Mouse (Mus musculus) megakaryocyte, embryonic 14.5 days (primary cell): ENCODE measurements around the gene Ccr3. TPM values are rescaled to one million over a fixed set of nuclear protein-coding genes. Genes with fewer than 3 reads are reported as not detected.
A peak's percentile ranks its signal among the peaks of the same experiment; 100 is the strongest.
"Not testable (repeated sequence)": the region's sequence is repeated elsewhere in the genome, so short reads cannot be mapped to it uniquely, and the experiment has no call there.

Source experiments
- H3K27me3 ChIP-seq: replicated peaks from 2 replicates; pipeline ENCODE3; 2012; ENCODE audit warnings: inconsistent platforms
- H3K36me3 ChIP-seq: replicated peaks from 2 replicates; pipeline ENCODE3; 2012; ENCODE audit warnings: low read length, inconsistent platforms, mixed read lengths
- H3K4me1 ChIP-seq: 2 replicates; pipeline ENCODE4 v1.6.1; 2012; ENCODE audit warnings: inconsistent platforms
- H3K4me3 ChIP-seq: replicated peaks from 2 replicates; pipeline ENCODE3; 2012; ENCODE audit warnings: moderate library complexity, mild to moderate bottlenecking, inconsistent platforms
- H3K9me3 ChIP-seq: 2 replicates; pipeline ENCODE4 v1.6.1; 2012; ENCODE audit warnings: inconsistent platforms
- FLI1 ChIP-seq: IDR thresholded peaks from 2 replicates; pipeline ENCODE4 v1.6.1; 2012; ENCODE audit warnings: low read length, inconsistent platforms, mixed read lengths
- GATA1 ChIP-seq: IDR thresholded peaks from 3 replicates; pipeline ENCODE4 v1.6.1; 2012; ENCODE audit warnings: mixed read lengths, low read length, inconsistent platforms, borderline replicate concordance
- polyA plus RNA-seq: library from polyadenylated mRNA; stranded (reverse); fragments of >175 nt; gene quantifications from 2 replicates; pipeline ENCODE4 v1.2.3, GENCODE M21; 2012; ENCODE audit warnings: low replicate concordance; ENCODE audit not compliant: insufficient read depth

Gene Ccr3
- polyA plus RNA-seq, 1 experiment = not detected

DNA sequence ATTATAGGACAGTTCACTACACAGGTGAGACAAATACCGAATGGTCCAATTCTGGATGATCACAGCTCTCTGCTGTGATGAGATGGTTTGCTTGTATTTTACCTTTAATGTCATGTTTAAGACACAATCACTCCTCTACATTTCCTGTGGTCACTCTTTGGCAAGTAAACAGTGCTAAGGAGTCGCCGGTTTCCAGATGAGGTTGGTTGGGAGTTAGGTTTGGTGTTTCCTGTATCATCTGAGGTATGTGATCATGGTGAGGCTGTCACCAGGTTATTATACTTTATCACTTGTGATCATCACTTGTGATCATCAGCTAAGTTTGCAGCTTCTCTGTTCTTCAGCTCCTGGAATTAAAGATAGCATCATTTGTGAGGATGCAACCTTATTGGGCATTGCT lies 19.2 kb downstream of the Ccr3 start:
- no peak overlapping the region for H3K4me3 ChIP-seq
- H3K36me3 ChIP-seq = no peaks in the 10 kb centered on the region
- no peaks in the 10 kb centered on the region for H3K27me3 ChIP-seq
- TF ChIP-seq FLI1 (no peak), GATA1 (no peak)
- H3K4me1 ChIP-seq = peaks cover 30% of the 10 kb centered on the region
- no peaks in the 10 kb centered on the region for H3K9me3 ChIP-seq

DNA sequence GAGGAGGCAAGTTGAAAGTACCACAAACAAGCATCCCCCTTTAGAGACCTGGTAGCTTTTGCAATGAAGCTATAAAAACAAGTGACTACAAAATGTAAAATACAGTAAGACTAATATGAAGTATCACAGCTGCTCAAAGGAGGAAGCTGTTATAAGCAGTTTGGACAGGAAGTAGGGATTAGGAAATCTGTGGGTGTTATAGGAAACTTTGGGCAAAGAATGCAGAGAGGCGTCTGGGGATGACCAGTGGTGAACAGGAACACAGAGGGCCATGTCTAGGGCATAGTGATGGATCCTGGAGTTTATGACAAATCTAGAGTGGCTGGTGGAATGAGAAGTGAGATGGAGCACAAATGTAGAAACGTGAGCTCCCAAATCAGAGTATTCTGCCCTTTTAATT lies 31.8 kb downstream of the Ccr3 start:
- TF ChIP-seq GATA1 (no peak), FLI1 (no peak)
- Histone ChIP-seq H3K4me1 (peaks cover 29% of the 10 kb centered on the region; the same call in 1 of the 2 replicates), H3K27me3 (no peaks in the 10 kb centered on the region), H3K9me3 (no peaks in the 10 kb centered on the region), H3K36me3 (no peaks in the 10 kb centered on the region), H3K4me3 (no peak overlapping the region)

DNA sequence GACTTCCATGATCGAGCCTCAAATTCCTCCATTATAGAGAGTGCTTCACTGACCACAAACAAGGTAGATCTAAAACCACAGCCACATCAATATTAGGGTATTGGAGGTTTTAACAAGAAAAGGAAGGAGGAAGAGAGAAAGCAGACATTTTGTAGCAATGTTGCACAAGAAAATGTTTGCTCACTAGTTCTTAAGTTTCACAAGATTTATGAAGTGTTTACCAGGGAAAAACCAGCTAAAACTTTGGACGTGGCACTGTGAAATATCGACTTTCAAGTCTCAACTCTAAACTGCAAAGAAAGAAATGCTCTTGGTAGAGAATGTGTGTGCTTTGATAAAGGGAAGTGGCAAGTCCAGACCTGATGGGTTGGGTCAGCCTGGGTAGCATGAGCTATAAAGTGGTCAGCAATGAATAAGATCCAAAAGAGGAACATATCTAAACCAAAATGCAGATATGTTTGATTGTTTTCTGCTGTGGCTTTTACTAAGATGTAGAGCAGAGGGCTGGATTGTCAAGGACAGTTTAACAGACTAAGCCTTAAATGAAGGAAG lies 34.5 kb downstream of the Ccr3 start:
- no peak for TF ChIP-seq GATA1
- no peak for TF ChIP-seq FLI1
- Histone ChIP-seq H3K4me1 (peaks cover 39% of the 10 kb centered on the region), H3K9me3 (no peaks in the 10 kb centered on the region), H3K36me3 (no peaks in the 10 kb centered on the region), H3K27me3 (no peaks in the 10 kb centered on the region), H3K4me3 (no peak overlapping the region)

- Histone ChIP-seq H3K4me3 (no peak overlapping the region), H3K27me3 (no peaks in the 10 kb centered on the region), H3K9me3 (no peaks in the 10 kb centered on the region), H3K36me3 (no peaks in the 10 kb centered on the region), H3K4me1 (peaks cover 36% of the 10 kb centered on the region)
- TF ChIP-seq FLI1 (no peak), GATA1 (no peak)
Measured at GRCm38 (mm10) chr9:124059660-124060352, 38.0 kb downstream of the Ccr3 start.

GRCm38 (mm10) chr9:124061474-124062432 lies 40.0 kb downstream of the Ccr3 start:
- not testable (repeated sequence) for H3K36me3 ChIP-seq, H3K4me3 ChIP-seq

DNA sequence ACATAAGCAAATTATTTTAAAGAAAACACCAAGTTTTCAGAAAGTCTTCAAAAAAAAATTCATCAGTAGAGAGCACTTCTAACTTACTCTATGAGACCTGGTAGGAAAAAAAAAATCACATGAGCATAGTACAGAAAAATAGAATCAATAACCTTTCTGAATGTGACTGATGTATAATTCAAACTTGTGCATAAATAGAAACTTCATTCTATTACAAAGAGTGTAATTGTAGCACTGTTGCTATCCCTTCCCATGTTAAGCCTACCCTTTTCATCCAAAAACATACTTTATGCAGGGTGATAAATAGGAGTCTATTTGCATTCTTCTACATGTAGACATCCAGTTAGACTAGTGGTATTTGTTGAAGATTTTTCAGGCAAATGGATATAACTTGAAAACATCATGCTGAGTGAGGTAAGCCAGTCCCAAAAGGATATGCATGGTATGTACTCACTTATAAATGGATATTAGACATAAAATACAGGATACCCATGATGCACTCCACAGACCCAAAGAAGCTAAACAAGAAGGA lies 44.9 kb downstream of the Ccr3 start:
- no peaks in the 10 kb centered on the region for H3K9me3 ChIP-seq
- peaks cover 49% of the 10 kb centered on the region for H3K4me1 ChIP-seq
- H3K4me3 ChIP-seq = no peak overlapping the region
- no peaks in the 10 kb centered on the region for H3K27me3 ChIP-seq
- H3K36me3 ChIP-seq = no peaks in the 10 kb centered on the region
- TF ChIP-seq GATA1 = no peak
- TF ChIP-seq FLI1 = no peak

More at GRCm38 (mm10) chr9:124061474-124062432, 40.0 kb downstream of the Ccr3 start:
- not testable (repeated sequence) for H3K27me3 ChIP-seq, H3K9me3 ChIP-seq
- peaks cover 30% of the 10 kb centered on the region for H3K4me1 ChIP-seq

DNA sequence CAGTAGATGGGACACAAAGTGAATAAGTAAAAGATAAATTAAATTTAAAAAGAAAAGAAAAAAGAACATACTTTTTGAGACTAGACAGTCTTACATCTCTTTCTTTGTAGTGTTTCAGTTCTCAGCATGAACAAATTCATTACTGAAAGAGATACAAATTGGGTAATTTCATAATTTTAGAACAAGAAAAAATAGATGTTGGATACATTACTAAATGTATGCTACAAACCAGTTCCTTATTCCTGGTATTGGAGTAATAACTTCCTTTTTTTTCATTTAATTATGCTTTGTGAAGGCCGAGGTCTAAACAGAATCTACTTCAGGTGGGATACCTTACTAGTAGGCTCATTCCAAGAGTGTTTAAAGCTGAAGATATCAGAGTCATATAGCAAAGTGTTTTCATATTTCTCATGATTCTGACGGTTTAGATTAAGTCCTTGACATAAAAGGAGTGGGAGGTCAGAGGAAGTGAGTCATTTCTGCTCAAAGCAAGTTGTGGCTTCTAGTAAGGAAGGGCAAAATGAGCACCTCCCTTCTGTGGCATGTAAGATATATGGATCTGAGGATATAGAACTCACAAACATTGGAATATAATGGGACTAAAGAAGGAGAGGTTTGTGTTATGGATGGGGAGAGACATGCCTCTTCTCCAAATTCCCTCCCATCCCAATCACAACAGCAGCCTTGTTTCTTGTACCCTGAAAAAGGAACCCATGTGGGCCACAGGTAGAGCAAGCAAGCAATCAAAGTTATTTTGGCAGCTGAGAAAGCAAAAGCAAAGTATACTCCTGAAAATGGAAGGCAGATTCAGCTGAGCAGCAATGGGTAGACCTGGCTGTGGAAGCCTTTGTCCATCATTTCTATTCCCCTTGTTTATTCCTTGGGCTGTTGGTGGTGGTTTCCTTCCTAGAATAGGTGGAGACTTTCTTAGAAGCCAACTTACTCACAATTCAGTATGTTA lies 46.6 kb downstream of the Ccr3 start:
- Histone ChIP-seq H3K27me3 (no peaks in the 10 kb centered on the region), H3K4me3 (peak overlapping the region; percentile 23), H3K36me3 (no peaks in the 10 kb centered on the region), H3K9me3 (no peaks in the 10 kb centered on the region), H3K4me1 (peaks cover 58% of the 10 kb centered on the region)
- TF ChIP-seq GATA1 (no peak), FLI1 (no peak)

GRCm38 (mm10) chr9:124071506-124071905 lies 49.7 kb downstream of the Ccr3 start:
- no peak overlapping the region for H3K4me3 ChIP-seq
- H3K27me3 ChIP-seq = no peaks in the 10 kb centered on the region
- TF ChIP-seq FLI1 (no peak), GATA1 (no peak)
- H3K36me3 ChIP-seq = no peaks in the 10 kb centered on the region
- H3K9me3 ChIP-seq = no peaks in the 10 kb centered on the region
- peaks cover 54% of the 10 kb centered on the region for H3K4me1 ChIP-seq

DNA sequence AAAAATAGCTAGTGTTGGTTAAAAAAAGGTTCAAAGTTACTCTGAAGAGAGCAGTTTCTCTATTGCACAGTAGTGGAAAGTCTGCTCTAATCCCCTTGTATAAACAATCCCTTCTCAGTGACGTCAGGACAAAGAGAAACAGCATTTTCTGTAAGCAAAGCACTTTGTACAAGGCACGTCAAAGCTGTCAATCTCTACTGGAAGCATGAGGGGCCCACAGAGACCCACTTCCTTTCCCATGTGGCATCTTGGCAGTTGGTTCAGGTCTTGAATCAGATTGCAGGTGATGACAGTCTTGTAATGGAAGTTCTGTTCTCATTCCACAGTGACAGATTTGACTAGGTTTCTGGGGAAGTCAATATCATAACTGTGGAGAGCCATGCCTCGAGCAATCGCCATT lies 58.0 kb downstream of the Ccr3 start:
- Histone ChIP-seq H3K9me3 (no peaks in the 10 kb centered on the region), H3K36me3 (no peaks in the 10 kb centered on the region), H3K27me3 (no peaks in the 10 kb centered on the region), H3K4me3 (no peak overlapping the region), H3K4me1 (peaks cover 8% of the 10 kb centered on the region)
- no peak for TF ChIP-seq GATA1
- TF ChIP-seq FLI1 = no peak

GRCm38 (mm10) chr9:124080471-124080870 lies 58.7 kb downstream of the Ccr3 start:
- not testable (repeated sequence) for H3K36me3 ChIP-seq, H3K4me1 ChIP-seq, H3K4me3 ChIP-seq, H3K9me3 ChIP-seq, H3K27me3 ChIP-seq
